Comparison of ENCODE assay signal across 38 mouse cellular contexts in genomic region chr3:107646947-107647346, GRCm38 (mm10). TPM values are rescaled to one million over a fixed set of nuclear protein-coding genes. Genes with fewer than 3 reads are reported as not detected.
A peak's percentile ranks its signal among the peaks of the same experiment; 100 is the strongest.
DNase-seq lines count a peak whose midpoint lies in the region; TF ChIP-seq lines count a peak whose summit lies in the region.
"Had no signal": no experiment of that assay in that cellular context is flagged by ENCODE, and none has a peak within 500 bp of the region (broad histone marks: within the 10 kb centered on the region; RNA-seq: fewer than 3 reads in every experiment).

No protein-coding gene starts in this region.

- H3K27me3 ChIP-seq in heart, embryonic 10.5 days (ENCODE audit: insufficient read depth, poor library complexity, severe bottlenecking): no peaks in the 10 kb centered on the region
- H3K27me3 ChIP-seq: heart, embryonic 13.5 days; hindbrain, embryonic 13.5 days; kidney, embryonic 15.5 days; liver, embryonic 12.5 days; midbrain, embryonic 12.5 days; neural tube, embryonic 12.5 days had no signal

- 95% methylated on average over 3 of the region's 3 CpGs for WGBS in heart, embryonic 10.5 days

- H3K9me3 ChIP-seq in heart, embryonic 10.5 days: no peaks in the 10 kb centered on the region
- H3K9me3 ChIP-seq: heart, embryonic 13.5 days; hindbrain, embryonic 13.5 days; kidney, embryonic 15.5 days; liver, embryonic 12.5 days; midbrain, embryonic 12.5 days; neural tube, embryonic 12.5 days had no signal

- DNase-seq in cerebellum, postnatal 14 days: peak; percentile 18 to 29
- no peak for DNase-seq in cerebellum, adult 9-11 months
- peak; percentile 44 for DNase-seq in heart, postnatal 4 days
- no peak for DNase-seq in heart, embryonic 10.5 days (ENCODE audit: low spot score)
- peak; percentile 19 to 34 for DNase-seq in kidney, postnatal 4 days
- DNase-seq in kidney, postnatal 25 days: no peak
- DNase-seq in left cerebral cortex, adult 2 months (ENCODE audit: extremely low spot score in 1 of 2, low spot score in 2 of 2): no peak
- DNase-seq: cerebellum, adult 9-10 months; gastrocnemius, adult 2 months; gastrocnemius, postnatal 36 days; heart, postnatal 36 days; left cerebral cortex, postnatal 4 days; liver, postnatal 0 days; lung, postnatal 4 days; right cerebral cortex, adult 18-20 months; spleen, adult 18-20 months; thymus, postnatal 14 days had no signal

- H3K36me3 ChIP-seq in heart, embryonic 10.5 days: no peaks in the 10 kb centered on the region
- H3K36me3 ChIP-seq: heart, embryonic 13.5 days; hindbrain, embryonic 13.5 days; kidney, embryonic 15.5 days; liver, embryonic 12.5 days; midbrain, embryonic 12.5 days; neural tube, embryonic 12.5 days had no signal

- no peak for TF ChIP-seq CTCF in left cerebral cortex, adult 2 months (IDR thresholded peaks at IDR 0.05)

- intact Hi-C loops in left cerebral cortex, adult 2 months (cut with DNase I): no loop called here

- no peaks in the 10 kb centered on the region; the same call in 1 of the 2 replicates for H3K4me1 ChIP-seq in heart, embryonic 10.5 days
- H3K4me1 ChIP-seq: heart, embryonic 13.5 days; hindbrain, embryonic 13.5 days; liver, embryonic 12.5 days; midbrain, embryonic 12.5 days; neural tube, embryonic 12.5 days had no signal

- no peak overlapping the region for H3K27ac ChIP-seq in heart, embryonic 10.5 days
- H3K27ac ChIP-seq in left cerebral cortex, adult 2 months: no peak overlapping the region
- H3K27ac ChIP-seq: gastrocnemius, adult 2 months; heart, embryonic 13.5 days; hindbrain, embryonic 13.5 days; kidney, embryonic 15.5 days; liver, embryonic 12.5 days; midbrain, embryonic 12.5 days; neural tube, embryonic 12.5 days had no signal

- no peak overlapping the region for H3K4me3 ChIP-seq in heart, embryonic 10.5 days
- H3K4me3 ChIP-seq in left cerebral cortex, adult 2 months: no peak overlapping the region
- H3K4me3 ChIP-seq: erythroblast, embryonic 14.5 days; gastrocnemius, adult 2 months; heart, embryonic 13.5 days; hindbrain, embryonic 13.5 days; kidney, embryonic 15.5 days; liver, embryonic 12.5 days; megakaryocyte, embryonic 14.5 days; midbrain, embryonic 12.5 days; myocyte; neural tube, embryonic 12.5 days had no signal

RNA-seq across cellular contexts. Expression of gene Strip1, which starts 15.5 kb away (rescaled TPM):
- total RNA-seq in heart, postnatal 4 days (2021): 10 to 100 TPM; 34.8 to 38.0 TPM
- polyA plus RNA-seq in heart, embryonic 10.5 days (2016; fragmentation: Nextera tagmentation; extraction: Ambion mirVana): 45.1 and 50.1 TPM in 2 replicates
- total RNA-seq in left cerebral cortex, adult 2 months (2021): 10 to 100 TPM; 65.9 to 69.0 TPM

RNA-seq across cellular contexts. Expression of gene Gm10961, which starts 15.8 kb away (rescaled TPM):
- total RNA-seq in heart, postnatal 4 days (2021): not detected
- polyA plus RNA-seq in heart, embryonic 10.5 days (2016; fragmentation: Nextera tagmentation; extraction: Ambion mirVana): not detected in 2 replicates
- total RNA-seq in left cerebral cortex, adult 2 months (2021): not detected
- total RNA-seq: gastrocnemius, adult 2 months; gastrocnemius, postnatal 36 days; heart, postnatal 36 days; layer of hippocampus, adult 8-10 months; layer of hippocampus, postnatal 25 days; left cerebral cortex, postnatal 4 days; midbrain, postnatal 0 days had no signal
- polyA plus RNA-seq: CD4-positive, CD25-positive, alpha-beta regulatory T cell, adult 4 months; cortical plate, adult 2 months; embryonic facial prominence, embryonic 14.5 days; erythroblast, embryonic 14.5 days; forebrain, embryonic 11.5 days; forebrain, embryonic 16.5 days; heart, embryonic 13.5 days; hindbrain, embryonic 13.5 days; intestine, embryonic 16.5 days; kidney, embryonic 15.5 days; limb, embryonic 14.5 days; liver, embryonic 12.5 days; liver, postnatal 0 days; midbrain, embryonic 12.5 days; midbrain, postnatal 0 days; myocyte; neural tube, embryonic 12.5 days; stomach, embryonic 16.5 days; urinary bladder, adult 2 months had no signal

RNA-seq across cellular contexts. Expression of gene Ahcyl1, which starts 49.4 kb away (rescaled TPM):
- 10 to 100 TPM; 92.0 to 95.7 TPM for total RNA-seq in heart, postnatal 4 days (2021)
- 62.2 and 71.8 TPM in 2 replicates for polyA plus RNA-seq in heart, embryonic 10.5 days (2016; fragmentation: Nextera tagmentation; extraction: Ambion mirVana)
- 100 to 1,000 TPM; 332 to 340 TPM for total RNA-seq in left cerebral cortex, adult 2 months (2021)

RNA-seq across cellular contexts. Expression of gene Alx3, which starts 52.1 kb away (rescaled TPM):
- not detected for total RNA-seq in heart, postnatal 4 days (2021)
- polyA plus RNA-seq in heart, embryonic 10.5 days (2016; fragmentation: Nextera tagmentation; extraction: Ambion mirVana): 2.3 and 13.0 TPM in 2 replicates
- total RNA-seq in left cerebral cortex, adult 2 months (2021): under 1 TPM; 0.40 to 0.86 TPM
- total RNA-seq: gastrocnemius, adult 2 months; gastrocnemius, postnatal 36 days; heart, postnatal 36 days had no signal
- polyA plus RNA-seq: CD4-positive, CD25-positive, alpha-beta regulatory T cell, adult 4 months; erythroblast, embryonic 14.5 days; intestine, embryonic 16.5 days; liver, postnatal 0 days; myocyte; urinary bladder, adult 2 months had no signal

Comparison
In these comparisons a context has a peak if more than half of its experiments do, and no peak if none do; other contexts are left out.
1. DNase-seq: peak in cerebellum, postnatal 14 days (2 of 2), heart, postnatal 4 days (single experiment) and kidney, postnatal 4 days (2 of 2); none in cerebellum, adult 9-11 months (single experiment), heart, embryonic 10.5 days (single experiment), kidney, postnatal 25 days (0 of 2) and left cerebral cortex, adult 2 months (0 of 2).